Mouse (Mus musculus): ENCODE results near the gene Slc9a3r1.

Slc9a3r1 gene

DNA sequence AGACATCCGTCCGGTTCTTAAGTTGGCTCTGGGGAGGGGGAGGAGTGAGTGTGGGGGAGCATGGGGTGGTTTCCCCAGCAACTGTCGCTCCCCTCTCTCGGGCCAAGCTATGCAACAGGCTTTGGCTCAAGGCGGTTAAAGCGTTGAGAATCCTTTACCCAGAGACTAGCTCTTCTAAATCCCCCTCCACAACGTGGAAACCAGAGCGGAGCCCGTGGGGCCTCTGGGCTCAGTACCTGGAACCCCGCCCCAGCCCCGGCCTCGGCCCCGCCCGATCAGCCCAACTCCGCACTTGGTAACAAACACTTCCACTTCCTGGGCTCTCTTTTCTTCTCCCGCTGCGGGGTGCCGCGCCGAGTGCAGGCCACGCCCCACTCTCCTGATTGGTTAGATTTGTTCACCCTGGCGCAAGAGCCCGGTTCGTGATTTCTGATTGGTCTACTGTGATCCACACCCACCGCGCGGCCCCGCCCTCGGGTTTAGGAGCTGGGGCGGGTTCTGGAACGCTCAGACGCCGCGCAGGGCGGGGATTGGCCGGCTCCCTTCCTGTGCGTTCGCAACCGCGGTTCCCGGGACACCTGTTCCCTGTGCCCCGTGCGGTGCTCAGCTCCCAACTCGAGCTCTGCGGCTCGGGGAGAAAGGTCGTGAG lies at the start of gene Slc9a3r1:
Gene Slc9a3r1 (plus strand): TSS at position 510 of the 649 bp plus-strand sequence.
- peak; percentile 88 for DNase-seq

DNA sequence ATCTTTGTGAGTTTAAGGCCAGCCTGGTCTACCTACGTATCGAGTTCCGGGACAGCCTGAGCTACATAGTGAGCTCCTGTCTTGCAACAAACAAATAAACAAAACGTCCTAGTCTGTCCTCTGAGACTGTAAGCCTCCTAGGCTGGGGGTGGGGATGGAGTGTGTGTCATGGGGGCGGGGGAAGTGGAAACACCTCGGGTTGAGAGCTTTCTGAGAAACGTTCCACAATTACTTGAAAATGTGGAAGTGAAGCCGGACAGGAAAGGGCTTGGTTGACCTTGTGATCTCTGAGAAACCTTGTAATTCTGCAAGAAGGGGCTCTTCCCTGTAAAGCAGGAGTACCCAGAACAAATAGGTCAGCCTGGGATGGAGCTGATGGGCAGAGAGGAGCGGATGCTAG lies 43.7 kb upstream of the Slc9a3r1 start:
- DNase-seq, result no peak

DNA sequence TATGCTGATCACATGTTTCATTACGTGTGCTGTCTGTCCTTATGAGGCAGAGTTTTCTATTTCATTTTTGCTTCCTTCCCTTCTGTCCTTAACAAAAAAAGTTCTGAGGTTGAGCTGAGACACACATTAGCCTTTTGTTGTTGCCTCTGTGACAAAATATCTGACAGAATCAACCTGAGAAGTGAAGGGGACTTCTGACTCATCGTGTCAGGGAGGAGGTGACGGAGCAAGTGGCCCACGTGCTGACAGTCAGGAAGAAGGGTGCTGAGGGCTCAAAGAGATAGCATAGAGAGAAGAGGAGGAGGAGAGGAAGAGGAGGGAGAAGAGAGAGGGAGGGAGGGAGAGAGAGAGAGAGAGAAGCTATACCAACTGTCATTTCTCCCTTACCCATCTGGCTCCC lies 34.7 kb upstream of the Slc9a3r1 start:
- DNase-seq, result no peak

DNA sequence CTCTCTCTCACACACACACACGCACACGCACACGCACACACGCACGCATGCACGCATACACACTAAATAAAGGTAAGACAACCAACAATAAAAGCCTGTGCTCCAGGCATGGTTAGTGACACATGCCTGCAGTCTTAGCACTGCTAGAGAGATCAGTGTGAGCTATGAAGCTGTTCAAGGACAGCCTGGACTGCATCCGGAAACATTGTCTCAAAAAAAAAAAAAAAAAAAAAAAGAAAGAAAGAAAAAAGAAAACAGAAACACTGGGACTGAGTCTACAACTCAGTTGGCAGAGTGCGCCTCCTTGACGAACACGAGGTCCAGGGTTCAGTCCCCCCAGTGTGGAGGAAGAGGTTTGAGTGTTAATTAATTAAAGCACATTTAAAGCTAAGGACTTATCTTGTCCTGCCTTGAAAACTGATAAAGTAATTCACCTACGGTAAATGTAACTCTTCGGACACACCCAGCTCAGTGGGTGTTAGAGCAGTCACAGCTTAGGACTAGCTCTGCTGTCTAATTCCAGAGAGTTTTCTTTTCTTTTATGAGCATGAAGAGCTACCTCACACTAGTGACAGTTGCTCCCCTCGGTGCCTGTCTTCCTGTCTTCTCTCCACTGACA lies 33.5 kb upstream of the Slc9a3r1 start:
- no peak for DNase-seq

DNA sequence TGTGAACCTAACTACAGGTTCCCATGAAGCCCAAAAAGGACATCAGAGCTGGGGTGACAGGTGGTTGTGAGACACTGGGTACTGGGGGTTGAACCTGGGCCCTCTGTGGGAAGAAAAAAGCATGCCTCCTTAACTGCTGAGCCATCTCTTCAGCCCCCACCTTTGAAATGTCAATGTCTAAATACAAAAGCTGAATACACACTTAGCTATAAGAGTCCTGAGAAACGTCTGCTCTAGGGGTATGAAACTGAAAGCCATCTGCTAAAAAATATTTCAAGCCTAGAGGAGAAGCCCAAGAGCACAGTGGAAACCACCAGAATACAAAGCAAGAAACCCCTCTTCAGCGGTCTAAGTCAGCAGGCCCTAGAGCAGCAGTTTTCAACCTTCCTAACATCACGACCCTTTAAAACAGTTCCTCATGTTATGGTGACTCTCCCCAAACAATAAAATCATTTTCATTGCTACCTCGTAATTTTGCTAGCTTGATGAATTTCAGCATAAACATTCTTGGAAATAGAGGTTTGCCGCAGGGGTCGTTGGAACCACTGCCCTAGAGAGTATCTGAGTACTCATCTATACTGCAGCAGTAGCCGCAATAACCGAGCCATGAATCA lies 31.3 kb upstream of the Slc9a3r1 start:
- DNase-seq, result no peak

DNA sequence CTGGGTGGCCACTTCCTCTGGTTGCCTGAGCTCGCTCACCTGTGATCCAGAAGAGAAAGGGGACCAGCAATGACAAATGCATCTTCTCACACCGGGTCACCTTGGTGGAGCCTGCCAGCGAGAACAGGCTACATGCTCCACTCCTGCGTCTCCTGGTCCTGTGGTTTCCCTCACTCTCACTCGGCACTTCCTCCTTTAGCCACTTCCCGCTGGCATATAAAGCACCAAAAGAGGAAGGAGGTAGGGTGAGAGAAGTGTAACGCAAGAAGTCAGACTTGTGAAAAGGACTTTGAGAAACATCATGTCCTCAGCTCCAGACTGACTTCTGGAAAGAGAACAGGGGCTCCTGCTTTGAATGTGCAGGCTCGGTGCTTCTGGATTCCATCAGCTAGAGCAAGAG lies 29.3 kb upstream of the Slc9a3r1 start, which contains the start of gene Cd300lf:
Gene Cd300lf (minus strand): TSS at position 193 of the 400 bp plus-strand sequence.
- no peak for DNase-seq

DNA sequence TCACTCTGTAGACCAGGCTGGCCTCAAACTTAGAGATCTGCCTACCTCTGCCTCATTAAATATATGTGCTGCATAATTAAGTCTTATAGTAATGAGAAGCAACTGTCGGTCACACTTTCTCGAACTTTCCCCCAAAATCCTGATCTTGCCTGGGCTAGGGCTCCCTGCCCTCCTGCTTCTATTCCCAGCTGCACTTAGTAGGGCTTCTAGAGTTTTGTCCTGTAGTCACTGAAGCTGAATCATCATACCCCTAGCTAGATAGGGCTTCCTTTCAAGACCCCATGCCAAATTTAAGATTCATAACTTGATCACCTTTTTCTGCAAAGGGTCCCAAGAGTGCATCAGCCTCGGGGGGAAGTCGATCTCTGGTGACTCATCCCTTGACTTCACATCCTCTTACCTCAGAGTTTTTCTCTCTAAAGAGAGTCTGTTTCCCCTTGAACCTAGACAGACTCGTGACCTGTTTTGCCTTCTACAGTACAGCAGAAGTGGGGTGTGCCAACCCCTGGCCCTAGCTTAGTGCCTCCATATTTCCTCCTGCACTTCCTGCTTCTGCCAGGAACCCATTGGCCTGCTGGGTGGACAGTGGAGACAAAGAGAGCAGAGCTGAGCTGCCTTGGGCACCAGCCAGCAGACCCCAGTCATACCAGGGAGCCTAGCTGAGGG lies 24.4 kb upstream of the Slc9a3r1 start:
- no peak for DNase-seq

DNA sequence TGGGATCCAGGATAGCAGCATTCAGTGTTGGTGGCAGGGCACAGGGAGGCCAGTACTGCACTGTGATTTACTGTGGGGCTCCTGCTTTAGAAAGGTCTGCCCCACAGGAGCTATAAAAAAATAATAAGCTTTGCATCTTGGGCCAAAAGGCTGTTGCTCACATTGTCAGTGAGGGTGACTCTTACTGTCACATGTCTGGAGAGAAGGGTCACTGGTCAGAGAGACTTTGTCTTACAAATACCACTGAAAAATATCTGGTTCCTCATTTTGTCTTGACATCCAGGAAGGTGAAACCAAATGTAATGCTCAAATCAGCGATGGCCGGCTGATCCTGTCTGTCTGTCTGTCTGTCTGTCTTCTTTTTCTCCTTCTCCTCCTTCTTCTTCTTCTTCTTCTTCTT lies 21.2 kb upstream of the Slc9a3r1 start:
- DNase-seq, result no peak

DNA sequence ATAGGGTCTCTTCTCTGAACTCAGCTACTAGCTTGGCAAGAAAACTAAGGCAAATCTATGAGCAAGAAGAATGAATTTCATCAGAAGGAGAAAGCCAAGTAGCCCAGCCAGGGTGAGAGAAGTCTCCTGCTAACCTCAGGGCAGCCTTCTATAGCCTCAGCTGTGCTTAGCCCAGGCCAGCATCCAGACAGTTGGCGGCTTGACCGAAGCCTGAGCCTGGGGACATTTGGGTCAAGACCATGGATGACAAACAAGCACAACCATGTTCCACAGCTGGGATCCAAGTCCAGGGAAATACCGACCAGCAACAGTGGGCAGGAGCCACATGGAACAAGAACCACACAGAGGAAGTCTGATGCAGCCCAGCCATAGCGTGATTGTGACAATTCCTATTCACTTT lies 15.3 kb upstream of the Slc9a3r1 start:
- no peak for DNase-seq

DNA sequence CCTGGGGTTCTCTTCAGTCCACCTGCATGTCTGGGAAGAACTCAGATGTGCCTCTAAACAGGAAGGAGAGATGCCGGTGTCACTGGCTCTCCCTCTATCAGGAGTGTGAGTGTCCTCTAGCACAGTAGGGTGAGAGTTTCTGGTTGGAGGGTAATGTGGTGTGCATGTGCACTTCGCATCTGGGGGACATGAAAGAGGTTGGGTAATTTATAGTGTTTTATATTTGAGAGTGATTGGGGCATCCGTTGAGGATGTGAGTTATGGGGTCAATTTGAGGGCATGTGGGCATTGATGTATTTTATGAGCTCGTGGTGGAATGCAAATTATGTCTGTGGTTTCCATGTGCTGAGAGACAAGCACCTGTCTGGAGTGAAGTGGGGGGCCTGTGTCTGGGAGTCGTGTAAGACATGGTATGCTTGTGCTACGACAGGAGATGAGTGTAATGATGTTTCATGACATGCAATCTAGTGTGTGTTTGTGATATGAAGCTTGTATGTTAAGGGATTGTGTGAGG lies 12.3 kb upstream of the Slc9a3r1 start:
- no peak for DNase-seq

DNA sequence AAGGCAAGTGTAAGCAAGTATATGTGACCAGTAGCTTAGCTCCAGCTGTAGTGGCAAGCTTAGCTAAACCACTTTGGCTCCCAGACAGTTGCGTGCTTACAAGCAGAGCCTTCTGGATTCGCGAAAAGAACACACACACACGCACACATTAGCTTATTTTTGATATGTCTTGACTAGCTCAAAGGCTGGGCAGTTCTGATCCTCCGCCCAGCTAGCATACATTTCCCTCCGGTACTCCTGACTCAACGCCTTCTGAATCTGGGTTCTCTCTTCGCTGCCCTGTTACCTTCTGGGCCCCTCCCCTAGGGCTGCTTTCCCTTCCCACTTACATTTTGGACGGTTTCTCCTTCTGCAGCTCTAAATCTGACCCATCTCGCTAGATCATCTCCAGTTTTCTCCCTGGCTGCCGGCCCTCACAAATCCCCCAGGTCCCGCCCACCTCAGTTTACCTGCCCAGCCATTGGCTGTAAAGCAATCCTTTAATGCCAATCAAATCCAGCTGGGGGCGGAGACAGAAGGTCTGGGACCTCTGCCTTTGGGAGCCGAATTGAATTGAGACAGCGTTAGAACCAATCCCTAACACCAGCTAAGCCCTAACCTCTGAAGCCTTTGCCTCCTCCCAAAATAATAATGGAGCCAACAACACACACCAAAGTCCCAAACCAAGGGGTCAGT lies 11.2 kb upstream of the Slc9a3r1 start:
- DNase-seq, result no peak

DNA sequence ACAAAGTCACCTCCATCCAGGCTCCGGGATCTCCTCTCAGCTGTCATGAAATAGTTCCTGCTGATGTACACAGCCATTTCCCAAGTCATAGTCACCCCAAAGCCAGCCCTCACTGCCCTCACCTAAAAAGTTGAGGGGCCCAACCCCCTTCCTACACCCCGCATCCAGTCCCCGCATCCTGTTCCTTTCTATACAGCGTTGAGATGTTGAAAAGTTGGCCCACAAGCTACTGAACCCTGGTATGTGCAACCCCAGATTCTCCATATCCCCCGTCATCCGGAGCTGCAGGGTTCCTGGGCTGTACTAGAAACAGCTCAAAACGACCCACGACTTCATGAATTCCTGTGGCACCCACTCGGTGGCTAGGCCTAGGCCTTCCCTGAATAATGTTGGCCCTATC lies 10.1 kb upstream of the Slc9a3r1 start:
- DNase-seq, result no peak

DNA sequence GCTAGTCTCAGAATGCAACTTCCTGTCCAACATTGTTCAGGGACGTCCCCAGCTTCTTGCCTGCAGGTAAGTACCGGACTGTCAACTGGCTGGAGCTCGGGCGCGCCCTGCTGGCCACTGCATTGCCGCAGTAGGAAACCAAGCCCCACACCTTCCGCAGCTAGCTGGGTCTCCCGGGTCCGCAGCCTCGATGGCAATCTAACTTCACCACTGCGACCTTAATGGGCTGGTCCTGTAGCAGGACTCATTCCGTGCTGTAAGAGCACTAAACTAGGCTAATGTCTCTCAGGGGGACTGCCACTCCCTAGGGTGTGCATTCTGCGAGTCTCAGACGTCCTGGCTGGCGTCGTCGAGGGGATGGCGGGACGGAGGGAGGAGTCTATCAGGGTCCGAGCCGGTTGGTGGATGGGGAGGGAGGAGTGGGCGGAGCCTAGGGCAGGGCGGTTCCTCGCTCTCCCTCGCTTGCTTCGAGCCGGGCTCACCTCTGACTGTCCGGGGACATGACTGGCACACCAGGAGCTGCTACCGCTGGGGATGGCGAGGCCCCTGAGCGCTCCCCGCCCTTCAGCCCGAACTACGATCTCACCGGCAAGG lies 9.3 kb upstream of the Slc9a3r1 start:
- peak; percentile 42 for DNase-seq

DNA sequence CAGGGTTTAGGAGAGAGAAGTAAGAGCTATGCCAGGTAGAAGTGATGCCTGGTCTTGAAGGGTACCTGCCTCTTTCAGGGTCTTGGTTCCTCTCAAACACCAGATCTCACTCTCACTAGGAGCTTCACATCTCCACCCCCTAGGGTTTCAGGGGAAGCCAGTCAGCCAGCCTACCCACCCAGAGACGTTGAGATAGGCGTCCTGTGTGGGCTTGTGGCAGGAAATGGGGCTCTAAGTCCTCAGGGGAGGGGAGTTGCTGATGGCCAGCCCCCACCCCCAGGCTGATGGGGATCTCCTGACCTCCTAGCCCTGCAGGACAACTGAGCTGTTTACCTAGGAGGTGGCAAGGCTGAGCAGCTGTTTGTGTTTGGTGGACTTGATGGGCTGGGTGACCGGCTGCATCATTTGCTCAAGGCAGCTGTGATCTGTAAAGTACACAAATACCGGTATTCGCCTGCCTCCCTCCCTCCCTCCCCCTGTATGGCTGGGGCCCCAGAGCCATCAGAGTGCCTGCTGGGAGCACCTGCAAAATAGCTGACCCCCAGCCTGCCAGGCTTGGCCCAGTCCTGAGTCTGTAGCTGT lies 8.0 kb upstream of the Slc9a3r1 start:
- DNase-seq, result no peak

DNA sequence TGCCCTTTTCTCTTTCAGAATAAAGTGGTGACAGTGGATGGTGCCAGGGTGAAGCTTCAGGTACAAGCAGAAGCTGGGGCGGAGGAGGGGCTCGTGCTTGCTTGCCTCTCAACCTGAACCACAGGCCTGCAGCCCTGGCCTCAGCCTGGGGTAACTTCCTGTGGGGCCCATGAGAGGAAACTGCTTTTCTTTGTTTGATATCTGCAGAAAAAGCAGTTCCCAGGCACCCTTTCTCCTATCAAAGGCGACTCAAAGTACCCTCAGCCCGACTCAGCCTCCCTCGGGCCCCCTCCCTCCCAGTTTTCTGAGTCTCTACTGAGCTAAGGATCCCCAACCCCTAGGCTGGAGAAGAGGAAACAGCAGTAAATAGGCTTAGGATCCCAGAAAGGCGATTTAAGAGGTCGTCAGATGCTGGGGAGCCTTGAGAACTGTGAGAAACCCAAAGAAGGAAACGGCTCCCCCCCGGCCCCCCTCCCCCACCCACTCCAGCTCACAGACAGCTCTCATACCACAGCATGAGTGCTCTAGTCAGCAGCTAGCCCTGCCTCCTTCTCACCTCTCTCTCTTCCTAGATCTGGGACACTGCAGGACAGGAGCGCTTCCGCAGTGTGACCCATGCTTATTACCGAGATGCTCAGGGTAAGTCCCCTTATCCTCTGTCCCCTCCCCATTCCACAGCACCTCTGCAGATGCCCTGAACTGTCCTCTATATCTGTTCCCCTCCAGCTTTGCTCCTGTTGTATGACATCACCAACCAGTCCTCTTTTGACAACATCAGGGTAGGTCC lies 5.0 kb upstream of the Slc9a3r1 start:
- no peak for DNase-seq

DNA sequence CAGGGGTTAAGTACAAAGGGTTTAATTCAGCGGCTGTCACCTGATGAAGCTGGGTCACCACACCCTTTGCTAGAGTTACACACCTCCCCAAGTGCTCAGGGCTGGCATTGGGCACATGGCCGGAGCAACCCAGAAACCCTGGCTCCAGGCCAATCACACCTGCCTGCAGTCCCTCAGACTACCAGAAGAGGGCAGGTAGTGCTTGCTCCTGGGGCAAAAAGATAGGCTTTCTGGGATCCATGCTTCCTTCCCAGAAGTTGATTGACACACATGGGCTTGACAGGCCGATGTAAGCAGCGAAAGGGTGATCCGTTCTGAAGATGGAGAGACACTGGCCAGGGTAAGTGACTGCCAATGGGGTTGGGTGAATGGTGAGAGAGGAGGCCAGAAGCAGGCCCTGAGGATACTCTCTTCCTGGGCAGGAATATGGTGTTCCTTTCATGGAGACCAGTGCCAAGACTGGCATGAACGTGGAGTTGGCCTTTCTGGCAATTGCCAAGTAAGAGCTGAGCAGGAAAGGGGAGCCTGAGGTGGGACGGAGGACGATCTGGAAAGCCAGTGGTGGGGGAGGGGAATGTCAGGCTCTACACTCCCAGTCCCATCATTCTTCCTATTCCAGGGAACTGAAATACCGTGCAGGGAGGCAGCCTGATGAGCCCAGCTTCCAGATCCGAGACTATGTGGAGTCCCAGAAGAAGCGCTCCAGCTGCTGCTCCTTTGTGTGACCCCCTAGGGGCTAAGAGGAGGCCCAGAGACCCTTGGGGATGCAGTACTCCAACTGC lies 2.9 kb upstream of the Slc9a3r1 start:
- no peak for DNase-seq

DNA sequence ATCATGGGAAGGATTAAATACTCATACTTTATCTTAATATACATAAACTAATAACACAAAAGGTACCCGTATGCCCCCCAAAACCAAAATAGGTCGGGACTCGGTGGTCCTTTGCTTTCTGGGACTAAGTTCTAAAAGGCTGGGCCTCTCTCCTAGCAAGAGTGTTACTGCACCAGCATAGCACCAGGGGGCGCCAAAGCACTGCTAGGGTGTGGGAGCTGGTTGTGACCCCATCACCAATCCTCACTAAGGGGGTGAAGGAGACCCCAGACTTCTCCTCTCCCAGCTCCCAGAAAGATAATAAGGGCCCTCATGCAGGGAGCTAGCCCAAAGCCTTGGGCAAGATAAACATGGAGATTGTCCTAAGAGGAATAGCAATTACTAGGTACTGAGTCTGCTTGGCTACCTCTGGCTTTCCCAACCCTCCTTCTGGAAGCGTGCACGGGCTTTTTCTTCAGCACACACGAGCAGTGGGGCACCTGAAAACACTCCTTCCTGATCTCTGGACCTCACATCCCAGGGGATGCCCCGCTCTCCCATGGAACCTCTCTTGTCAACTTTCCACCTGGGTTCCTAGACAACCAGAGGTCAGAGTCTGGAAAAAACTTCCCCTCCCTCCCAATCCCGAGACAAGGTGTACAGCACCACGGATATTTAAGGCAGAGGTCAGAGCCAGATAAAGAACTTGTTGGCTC lies 2.1 kb upstream of the Slc9a3r1 start:
- DNase-seq, result no peak

DNA sequence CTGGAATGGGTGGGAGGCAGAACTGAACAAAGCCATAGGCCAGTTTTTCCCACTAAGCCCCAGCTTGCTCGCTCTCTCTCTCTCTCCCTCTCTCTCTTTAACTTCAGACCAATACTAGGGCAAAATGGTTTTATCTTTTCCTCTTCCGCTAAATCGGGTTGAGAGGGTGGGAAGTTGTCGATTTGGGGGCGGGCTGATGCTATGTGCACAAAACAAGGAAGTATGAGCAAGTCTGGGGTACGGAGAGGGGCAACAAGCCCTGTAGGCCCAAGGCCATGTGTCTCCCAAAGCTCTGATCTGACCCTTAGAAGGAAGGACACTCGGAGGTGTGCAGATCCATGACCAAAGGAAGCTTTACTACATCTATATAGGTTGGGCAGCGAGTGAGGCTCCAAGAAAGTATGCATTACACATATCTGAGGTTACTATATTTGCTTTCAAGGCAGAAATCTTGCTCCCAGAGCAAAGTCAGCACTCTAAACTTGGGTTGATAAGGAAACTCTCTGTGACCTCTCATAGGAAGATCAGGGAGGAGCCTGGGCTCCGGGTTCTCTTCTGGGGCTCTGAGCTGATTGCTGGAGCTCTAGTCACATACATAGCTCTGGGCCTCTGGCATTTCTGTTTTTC lies 1.4 kb upstream of the Slc9a3r1 start:
- no peak for DNase-seq

DNA sequence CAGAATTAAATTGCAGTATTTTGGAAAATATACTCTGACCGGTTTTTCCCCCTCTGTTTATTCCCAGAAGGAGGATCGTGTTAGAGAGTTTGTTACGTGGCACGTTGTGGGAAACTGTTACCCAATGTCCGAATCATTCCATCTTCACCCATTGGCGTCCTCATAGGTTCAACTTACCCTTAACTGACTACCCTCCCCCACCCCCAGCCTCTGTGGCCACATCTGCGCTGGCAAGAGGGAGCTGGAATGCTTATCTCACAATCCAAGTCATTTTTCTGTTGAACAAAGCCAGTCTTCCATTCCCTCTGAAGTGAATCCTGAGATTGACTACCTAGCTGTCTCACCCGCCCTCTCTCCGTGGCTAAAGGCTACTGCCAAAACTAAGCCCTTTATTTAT lies 938 bp upstream of the Slc9a3r1 start:
- DNase-seq, result no peak

All from right cerebral cortex, postnatal 25 days (tissue).